Mouse (Mus musculus) limb, embryonic 10.5 days (tissue): ENCODE measurements around the gene Kctd12b. TPM values are rescaled to one million over a fixed set of nuclear protein-coding genes. Genes with fewer than 3 reads are reported as not detected.
"Not testable (repeated sequence)": the region's sequence is repeated elsewhere in the genome, so short reads cannot be mapped to it uniquely, and the experiment has no call there.

Experiments
- DNase-seq: peaks from one replicate; pipeline ENCODE4 v3.0.0-alpha.2; 2017; ENCODE audit warnings: low spot score
- H3K27ac ChIP-seq: fragments of 300-500 bp; sonication (generic); 2 replicates; pipeline ENCODE4 v1.5.1; 2016; ENCODE audit warnings: mild to moderate bottlenecking
- H3K27me3 ChIP-seq: fragments of 300-500 bp; sonication (generic); 2 replicates; pipeline ENCODE4 v1.6.1; 2016; ENCODE audit warnings: low read depth, mild to moderate bottlenecking; ENCODE audit not compliant: poor library complexity, severe bottlenecking
- H3K36me3 ChIP-seq: fragments of 300-500 bp; sonication (generic); 2 replicates; pipeline ENCODE4 v1.6.1; 2016; ENCODE audit warnings: mild to moderate bottlenecking, moderate library complexity
- H3K4me1 ChIP-seq: fragments of 300-500 bp; sonication (generic); 2 replicates; pipeline ENCODE4 v1.6.1; 2016
- H3K4me3 ChIP-seq: fragments of 300-500 bp; sonication (generic); 2 replicates; pipeline ENCODE4 v1.5.1; 2016; ENCODE audit warnings: mild to moderate bottlenecking, moderate library complexity
- H3K9me3 ChIP-seq: fragments of 300-500 bp; sonication (generic); replicated peaks from 2 replicates; pipeline ENCODE4 v1.6.1; 2016; ENCODE audit warnings: mild to moderate bottlenecking
- WGBS: fragments of 180-500 bp; shearing (Covaris S2); methylation state at CpG from one replicate; pipeline ENCODE4 v1.1.7; 2016; 5-methylcytosine and 5-hydroxymethylcytosine counted together
- polyA plus RNA-seq: library from polyadenylated mRNA; unstranded; fragments of >200 nt; fragmentation: Nextera tagmentation; extraction: Ambion mirVana; gene quantifications from 2 replicates; pipeline ENCODE4 v1.2.1, GENCODE M21; 2016

Kctd12b gene
- 2.0 and 3.0 TPM in 2 replicates for polyA plus RNA-seq

DNA sequence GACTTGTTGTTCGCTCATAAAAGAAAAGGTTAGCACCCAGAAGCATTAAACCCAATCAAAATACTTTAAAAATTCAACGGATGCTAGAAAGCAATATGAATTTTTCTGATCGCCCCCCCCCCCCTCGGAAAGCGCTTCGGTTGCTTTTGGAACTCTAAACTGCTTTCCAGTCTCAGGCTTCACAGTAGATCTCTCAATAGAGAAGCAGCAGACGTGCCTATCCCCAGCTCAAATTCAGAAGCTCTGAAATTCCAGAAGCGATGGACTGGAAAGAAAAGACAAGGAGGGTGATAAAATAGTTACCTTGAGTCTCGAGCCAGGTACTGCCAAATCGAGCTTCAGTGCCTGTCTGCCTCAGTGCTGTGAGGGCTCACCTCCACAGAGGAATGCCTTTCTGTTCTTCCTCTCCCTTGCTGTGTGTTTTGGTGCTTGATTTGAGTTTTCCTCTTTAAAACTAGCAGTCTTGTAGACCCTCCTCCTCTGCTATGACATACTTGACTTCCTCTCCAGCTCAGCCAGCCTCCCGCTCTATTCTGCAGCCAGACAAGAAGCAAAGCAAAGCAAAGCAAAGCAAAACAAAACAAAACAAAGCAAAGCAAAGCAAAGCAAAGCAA is at the start of gene Kctd12b:
Kctd12b (minus strand) TSS at position 610 of the 614 bp plus-strand sequence.
- Histone ChIP-seq H3K4me3 (peak within 1 kb of the TSS; percentile 36), H3K27ac (peak within 1 kb of the TSS; percentile 42; the same call in 1 of the 2 replicates), H3K4me1 (no peaks in the 10 kb centered on the region), H3K36me3 (no peaks in the 10 kb centered on the region), H3K27me3 (peaks cover 46% of the 10 kb centered on the region), H3K9me3 (no peaks in the 10 kb centered on the region)
- WGBS = 30% methylated on average over 11 of the region's 11 CpGs
- no peak for DNase-seq

DNA sequence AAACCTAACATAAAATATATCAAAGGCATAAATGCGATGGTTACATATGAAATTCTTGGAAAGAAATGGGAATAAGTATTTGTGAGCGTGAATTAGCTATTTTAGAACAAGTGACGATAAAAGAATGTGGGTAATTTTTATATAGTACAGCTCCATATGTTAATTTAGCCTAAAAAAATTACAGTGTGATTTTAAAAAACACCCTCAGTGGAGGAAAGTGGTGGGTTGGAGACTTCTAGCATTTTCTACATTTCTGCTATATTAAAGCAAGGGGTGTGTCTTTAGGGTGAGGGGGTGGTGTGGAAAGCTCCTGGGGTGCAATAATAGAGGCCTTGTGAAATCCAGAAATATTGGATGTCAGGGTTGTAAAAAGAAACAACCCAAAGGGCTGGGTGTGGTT is 46.3 kb upstream of the Kctd12b start:
- Histone ChIP-seq H3K4me1 (no peaks in the 10 kb centered on the region), H3K9me3 (no peaks in the 10 kb centered on the region), H3K36me3 (0 out of 2 replicates have a peak, but pooled peaks cover 3% of the 10 kb centered on the region), H3K27me3 (peaks cover 19% of the 10 kb centered on the region; the same call in 1 of the 2 replicates), H3K4me3 (no peak overlapping the region), H3K27ac (no peak overlapping the region)
- 89% methylated on average over 3 of the region's 3 CpGs for WGBS
- DNase-seq = no peak

DNA sequence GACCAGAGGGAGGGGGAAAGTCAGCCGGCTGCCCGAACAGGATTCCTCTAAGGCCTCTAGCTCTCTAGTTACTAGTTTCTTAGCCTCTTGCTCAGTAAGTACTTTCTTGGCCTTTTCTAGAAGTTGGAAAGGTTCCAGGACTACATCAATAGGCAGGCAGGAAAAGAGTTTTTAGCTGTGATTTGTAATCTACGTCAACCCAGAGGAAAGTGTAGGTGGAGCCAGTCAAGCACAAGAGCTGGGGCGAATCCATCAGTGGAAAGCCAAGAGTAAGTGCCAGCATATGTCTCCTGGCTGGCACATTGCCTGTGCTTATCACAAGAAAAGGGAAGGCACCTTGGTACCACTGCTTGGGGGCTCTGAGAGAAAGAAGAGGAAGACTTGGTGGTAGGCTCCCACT is 39.5 kb upstream of the Kctd12b start:
- H3K36me3 ChIP-seq = peaks cover 37% of the 10 kb centered on the region
- H3K27me3 ChIP-seq = peaks cover 22% of the 10 kb centered on the region
- DNase-seq = no peak
- H3K4me3 ChIP-seq = no peak overlapping the region
- WGBS = 95% methylated on average over 4 of the region's 4 CpGs
- no peaks in the 10 kb centered on the region for H3K9me3 ChIP-seq
- H3K4me1 ChIP-seq = no peaks in the 10 kb centered on the region
- H3K27ac ChIP-seq = no peak overlapping the region

DNA sequence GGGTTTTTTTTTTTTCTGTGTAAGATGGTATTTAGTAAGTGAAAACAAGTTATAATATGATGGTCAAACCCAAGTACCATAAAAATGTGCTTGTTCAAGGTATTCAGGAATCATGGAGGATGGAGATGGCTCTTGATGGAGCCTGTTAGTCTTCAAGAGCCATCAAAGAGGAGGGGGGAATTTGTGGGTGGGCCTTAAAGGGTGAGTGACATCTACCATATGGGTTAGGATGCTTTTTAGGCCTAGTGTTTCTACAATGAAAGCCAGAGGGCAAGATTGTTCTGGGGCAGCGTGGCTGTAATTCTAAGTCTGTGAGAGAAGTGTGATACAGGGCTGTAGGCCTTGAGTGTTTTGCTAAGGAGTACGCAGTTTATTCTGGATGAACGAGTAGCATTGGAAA is 28.2 kb upstream of the Kctd12b start:
- Histone ChIP-seq H3K4me1 (no peaks in the 10 kb centered on the region), H3K9me3 (no peaks in the 10 kb centered on the region), H3K36me3 (peaks cover 9% of the 10 kb centered on the region; the same call in 1 of the 2 replicates), H3K27me3 (peaks cover 10% of the 10 kb centered on the region; the same call in 1 of the 2 replicates), H3K4me3 (peak overlapping the region; percentile 59), H3K27ac (peak overlapping the region; percentile 89)
- WGBS = 38% methylated on average over 3 of the region's 3 CpGs
- peak; percentile 30 for DNase-seq

- DNase-seq = peak; percentile 66
- WGBS = 13% methylated on average over 32 of the region's 32 CpGs
- peak within 1 kb of the TSS; percentile 89 for H3K27ac ChIP-seq
- peaks cover 9% of the 10 kb centered on the region; the same call in 1 of the 2 replicates for H3K36me3 ChIP-seq
- no peaks in the 10 kb centered on the region for H3K4me1 ChIP-seq
- no peaks in the 10 kb centered on the region for H3K9me3 ChIP-seq
- H3K27me3 ChIP-seq = peaks cover 10% of the 10 kb centered on the region; the same call in 1 of the 2 replicates
- peak within 1 kb of the TSS; percentile 59 for H3K4me3 ChIP-seq
These were observed 27.1 kb upstream of the Kctd12b start, which contains the start of gene Nbdy for GRCm38 (mm10) chrX:153723110-153723916. Gene Nbdy (plus strand): TSS chrX:153723590.

- no peak for DNase-seq
- WGBS = 25% methylated on average over 4 of the region's 4 CpGs
- no peak overlapping the region for H3K4me3 ChIP-seq
- no peaks in the 10 kb centered on the region for H3K4me1 ChIP-seq
- H3K9me3 ChIP-seq = no peaks in the 10 kb centered on the region
- H3K36me3 ChIP-seq = no peaks in the 10 kb centered on the region
- peaks cover 17% of the 10 kb centered on the region; the same call in 1 of the 2 replicates for H3K27me3 ChIP-seq
- H3K27ac ChIP-seq = no peak overlapping the region
These were observed 23.4 kb upstream of the Kctd12b start for GRCm38 (mm10) chrX:153719602-153720001.

DNA sequence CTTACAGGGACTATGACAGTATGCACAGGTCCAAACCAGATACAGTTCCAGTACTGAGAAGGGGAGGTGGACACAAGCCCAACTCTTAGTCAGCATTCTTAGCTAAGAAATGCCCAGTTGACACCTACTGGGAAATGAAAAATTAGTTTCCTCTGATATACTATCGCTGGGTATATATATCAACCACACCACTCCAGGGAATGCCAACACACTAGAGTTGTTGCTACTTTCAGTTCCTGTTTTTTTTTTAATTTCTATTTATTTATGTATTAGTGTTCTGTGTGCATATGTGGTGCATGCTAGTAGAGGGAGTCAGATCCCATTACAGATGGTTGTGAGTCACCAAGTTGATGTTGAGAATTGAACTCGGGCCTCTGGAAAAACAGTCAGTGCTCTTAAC is 20.5 kb upstream of the Kctd12b start:
- Histone ChIP-seq H3K4me3 (no peak overlapping the region), H3K4me1 (no peaks in the 10 kb centered on the region), H3K27me3 (peaks cover 23% of the 10 kb centered on the region), H3K36me3 (no peaks in the 10 kb centered on the region), H3K27ac (no peak overlapping the region), H3K9me3 (no peaks in the 10 kb centered on the region)
- WGBS = 83% methylated on average over 2 of the region's 2 CpGs
- DNase-seq = no peak

DNA sequence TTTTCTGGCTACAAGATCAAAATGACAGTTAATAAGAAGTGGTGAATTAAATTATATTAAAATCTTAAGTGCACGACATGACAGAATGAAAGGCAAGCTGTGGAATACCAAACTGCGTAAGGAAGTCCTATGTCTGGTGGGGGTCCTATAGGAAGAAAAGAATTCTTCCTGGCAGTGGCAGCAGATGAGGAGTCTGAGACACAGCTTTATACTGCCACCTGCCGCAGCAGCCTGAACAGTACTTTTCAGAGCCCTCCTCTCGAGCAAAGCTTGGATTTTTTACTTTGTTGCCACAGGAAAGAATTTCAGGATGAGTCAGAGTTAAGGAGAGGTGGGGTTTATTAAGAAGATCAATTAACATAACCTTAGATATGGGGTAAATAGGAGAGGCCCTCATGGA is 11.5 kb upstream of the Kctd12b start:
- Histone ChIP-seq H3K4me3 (no peak overlapping the region), H3K27ac (no peak overlapping the region), H3K4me1 (no peaks in the 10 kb centered on the region), H3K9me3 (no peaks in the 10 kb centered on the region), H3K27me3 (peaks cover 56% of the 10 kb centered on the region), H3K36me3 (no peaks in the 10 kb centered on the region)
- no peak for DNase-seq
- WGBS = 32% methylated on average over 4 of the region's 4 CpGs

DNA sequence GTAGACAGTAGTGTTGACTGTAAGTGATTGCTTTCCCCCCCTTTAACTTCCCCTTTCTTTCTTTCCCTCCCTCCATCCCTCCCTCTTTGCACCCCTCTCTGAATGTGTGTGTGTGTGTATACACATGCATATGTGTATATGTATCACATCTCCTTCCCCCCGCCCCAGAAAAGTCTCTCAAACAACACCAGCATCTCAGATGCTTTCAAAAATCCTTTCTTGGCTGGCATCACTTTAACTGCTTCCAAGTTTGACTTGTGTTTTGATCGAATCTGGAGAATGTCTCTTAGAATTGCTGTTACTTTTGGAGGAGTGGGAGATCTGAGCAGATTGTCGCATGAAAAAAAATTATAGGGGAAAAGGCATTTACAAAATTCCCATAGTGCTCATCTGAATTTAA is 4.3 kb upstream of the Kctd12b start:
- DNase-seq = no peak
- Histone ChIP-seq H3K27me3 (peaks cover 39% of the 10 kb centered on the region), H3K4me1 (no peaks in the 10 kb centered on the region), H3K9me3 (no peaks in the 10 kb centered on the region), H3K36me3 (no peaks in the 10 kb centered on the region), H3K4me3 (no peak overlapping the region), H3K27ac (no peak overlapping the region)
- WGBS = 79% methylated on average over 3 of the region's 3 CpGs

- H3K4me3 ChIP-seq, DNase-seq: not testable (repeated sequence)
- 55% methylated on average over 2 of the region's 2 CpGs for WGBS
These were observed 28.0 kb downstream of the Kctd12b start for GRCm38 (mm10) chrX:153668233-153668632.

GRCm38 (mm10) chrX:153664903-153665302 is 31.3 kb downstream of the Kctd12b start:
- no peaks in the 10 kb centered on the region for H3K36me3 ChIP-seq
- no peaks in the 10 kb centered on the region for H3K4me1 ChIP-seq
- H3K9me3 ChIP-seq = no peaks in the 10 kb centered on the region
- no peak overlapping the region for H3K4me3 ChIP-seq
- WGBS = 88% methylated on average over 3 of the region's 3 CpGs
- H3K27me3 ChIP-seq = peaks cover 11% of the 10 kb centered on the region; the same call in 1 of the 2 replicates
- DNase-seq = no peak
- no peak overlapping the region for H3K27ac ChIP-seq

More at GRCm38 (mm10) chrX:153668233-153668632, 28.0 kb downstream of the Kctd12b start:
- not testable (repeated sequence) for H3K36me3 ChIP-seq, H3K4me1 ChIP-seq, H3K27me3 ChIP-seq, H3K27ac ChIP-seq, H3K9me3 ChIP-seq

DNA sequence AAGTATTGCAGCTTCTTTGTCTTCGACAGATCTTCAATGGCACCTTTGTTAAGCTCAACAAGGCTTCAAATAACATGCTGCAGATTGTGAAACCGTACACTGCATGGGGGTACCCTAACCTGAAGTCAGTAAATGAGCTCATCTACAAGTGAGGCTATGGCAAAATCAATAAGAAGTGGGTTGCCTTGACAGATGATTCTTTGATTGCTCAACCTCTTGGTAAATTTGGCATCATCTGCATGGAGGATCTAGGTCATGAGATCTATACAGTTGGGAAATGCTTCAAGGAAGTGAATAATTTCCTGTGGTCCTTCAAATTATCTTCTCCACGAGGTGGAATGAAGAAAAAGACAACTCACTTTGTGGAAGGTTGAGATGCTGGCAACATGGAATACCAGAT is 39.2 kb downstream of the Kctd12b start:
- no peak overlapping the region for H3K27ac ChIP-seq
- 82% methylated on average over 3 of the region's 3 CpGs for WGBS

GRCm38 (mm10) chrX:153640615-153641014 is 55.6 kb downstream of the Kctd12b start:
- Histone ChIP-seq H3K4me1 (no peaks in the 10 kb centered on the region), H3K4me3 (no peak overlapping the region), H3K27ac (no peak overlapping the region), H3K9me3 (no peaks in the 10 kb centered on the region), H3K36me3 (no peaks in the 10 kb centered on the region), H3K27me3 (no peaks in the 10 kb centered on the region)
- DNase-seq = peak; percentile 29
- WGBS = 65% methylated on average over 3 of the region's 3 CpGs

More for the DNA sequence above, 39.2 kb downstream of the Kctd12b start:
- H3K4me1 ChIP-seq = no peaks in the 10 kb centered on the region
- no peaks in the 10 kb centered on the region for H3K9me3 ChIP-seq
- no peaks in the 10 kb centered on the region for H3K36me3 ChIP-seq
- H3K4me3 ChIP-seq = no peak overlapping the region
- no peak for DNase-seq
- H3K27me3 ChIP-seq = peaks cover 16% of the 10 kb centered on the region; the same call in 1 of the 2 replicates
